Mouse (Mus musculus) T-cell, adult 2 months (primary cell): Measurements from ENCODE around the gene Olfr675.
"Not testable (repeated sequence)": the region's sequence is repeated elsewhere in the genome, so short reads cannot be mapped to it uniquely, and the experiment has no call there.

Source experiments
- DNase-seq: peaks from one replicate; pipeline ENCODE4 v3.0.0; 2022; ENCODE audit warnings: low spot score

Olfr675 gene

DNA sequence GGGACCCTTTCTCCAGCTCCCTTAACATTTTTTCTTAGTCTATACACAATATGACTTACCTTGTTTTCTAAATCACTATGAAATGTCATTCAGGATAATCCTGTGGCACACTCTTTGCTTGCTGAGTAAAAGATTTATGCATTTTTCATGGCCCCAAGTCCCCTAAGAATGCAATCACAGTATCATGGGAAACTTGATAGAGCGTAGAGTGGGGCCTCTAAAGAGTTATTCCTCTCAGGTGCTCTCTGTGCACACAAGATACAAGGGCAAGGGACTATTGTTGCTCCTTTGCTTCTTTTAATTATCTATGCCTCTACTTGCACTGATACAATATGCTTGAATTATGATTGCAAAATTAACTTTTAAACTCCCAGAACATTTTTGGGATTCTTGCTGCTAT lies at the start of gene Olfr675:
TSS of gene Olfr675 (minus strand) at position 101 of the 400 bp plus-strand sequence.
- DNase-seq = no peak

DNA sequence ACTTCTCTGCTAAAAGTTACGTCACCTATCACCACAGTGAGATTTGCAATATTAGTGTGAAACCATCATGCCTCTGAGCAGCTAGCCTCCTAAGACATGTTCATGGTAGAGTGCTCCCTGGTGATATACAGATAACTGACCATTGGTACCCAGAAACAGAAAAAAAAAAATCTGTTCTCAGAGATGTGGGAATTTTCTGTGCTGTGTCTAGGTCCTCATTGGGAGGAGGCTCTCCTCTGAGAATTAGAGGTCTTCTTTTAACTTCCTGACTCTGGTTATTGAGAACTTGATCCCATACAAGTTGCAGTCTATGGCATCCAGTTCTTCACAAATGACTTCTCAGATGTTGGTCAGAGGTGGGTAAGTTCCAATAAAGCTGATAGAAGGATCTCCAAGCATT lies 35.9 kb upstream of the Olfr675 start, which contains the start of gene Olfr678:
TSS of gene Olfr678 (plus strand) at position 301 of the 400 bp plus-strand sequence.
- no peak for DNase-seq

- no peak for DNase-seq
These were observed 30.7 kb upstream of the Olfr675 start for GRCm38 (mm10) chr7:105058951-105059350.

DNA sequence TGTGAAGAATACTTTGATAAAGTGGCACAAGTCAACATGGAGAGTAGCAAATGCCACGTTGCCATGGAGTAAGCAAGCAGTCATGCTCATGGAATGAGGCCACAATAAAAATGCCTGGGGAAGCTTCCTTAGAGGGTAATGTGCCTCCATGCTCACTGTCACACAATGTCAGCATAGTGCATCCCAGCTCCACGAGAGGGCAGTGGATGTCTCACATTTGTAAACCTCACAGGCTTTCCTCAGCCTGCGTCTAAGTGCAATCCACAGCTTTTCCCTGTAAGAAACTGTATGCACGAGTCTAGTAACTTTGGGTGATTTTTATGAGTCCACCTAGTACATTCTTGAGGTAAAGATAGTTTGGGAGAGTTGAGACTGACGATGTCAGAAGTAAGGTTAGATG lies 5.6 kb upstream of the Olfr675 start:
- not testable (repeated sequence) for DNase-seq

- DNase-seq = no peak
These were observed 4.1 kb upstream of the Olfr675 start, which contains the start of gene Olfr676 for GRCm38 (mm10) chr7:105032398-105032797. TSS of gene Olfr676 (plus strand) at chr7:105032698.

- no peak for DNase-seq
These were observed 5.7 kb downstream of the Olfr675 start for GRCm38 (mm10) chr7:105022530-105022929.

DNA sequence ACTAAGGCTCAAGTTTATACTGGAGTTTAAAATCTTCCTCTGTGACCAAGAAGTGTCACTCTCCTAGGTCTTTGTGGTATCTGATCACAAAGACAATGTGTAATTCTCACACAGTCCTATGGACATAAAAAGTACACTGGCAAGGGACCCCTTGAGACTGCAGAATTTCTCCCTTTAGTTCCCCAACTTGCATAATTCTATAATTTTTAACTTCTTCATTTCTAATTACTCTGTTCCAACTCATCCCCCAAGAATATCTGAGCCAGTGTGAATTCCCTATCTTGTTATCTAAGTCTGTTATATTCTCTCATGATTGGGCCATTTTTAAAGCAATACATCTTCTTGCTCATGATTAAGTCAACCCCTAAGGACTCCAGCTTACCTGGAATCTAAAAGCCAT lies 26.3 kb downstream of the Olfr675 start, which contains the start of gene Olfr672:
TSS of gene Olfr672 (minus strand) at position 101 of the 400 bp plus-strand sequence.
- no peak for DNase-seq

DNA sequence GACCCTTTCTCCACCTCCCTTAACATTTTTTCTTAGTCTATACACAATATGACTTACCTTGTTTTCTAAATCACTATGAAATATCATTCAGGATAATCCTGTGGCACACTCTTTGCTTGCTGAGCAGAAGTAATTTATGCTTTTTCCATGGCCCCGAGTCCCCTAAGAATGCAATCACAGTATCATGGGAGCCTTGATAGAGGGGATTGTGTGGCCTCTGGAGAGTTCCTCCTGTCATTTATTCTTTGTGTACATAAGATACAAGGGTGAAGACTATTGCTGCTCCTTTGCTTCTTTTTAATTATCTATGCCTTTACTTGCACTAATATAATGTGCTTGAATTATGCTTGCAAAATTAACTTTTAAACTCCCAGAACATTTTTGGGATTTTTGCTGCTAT lies 49.2 kb downstream of the Olfr675 start, which contains the start of gene Olfr671:
TSS of gene Olfr671 (minus strand) at position 101 of the 400 bp plus-strand sequence.
- no peak for DNase-seq

DNA sequence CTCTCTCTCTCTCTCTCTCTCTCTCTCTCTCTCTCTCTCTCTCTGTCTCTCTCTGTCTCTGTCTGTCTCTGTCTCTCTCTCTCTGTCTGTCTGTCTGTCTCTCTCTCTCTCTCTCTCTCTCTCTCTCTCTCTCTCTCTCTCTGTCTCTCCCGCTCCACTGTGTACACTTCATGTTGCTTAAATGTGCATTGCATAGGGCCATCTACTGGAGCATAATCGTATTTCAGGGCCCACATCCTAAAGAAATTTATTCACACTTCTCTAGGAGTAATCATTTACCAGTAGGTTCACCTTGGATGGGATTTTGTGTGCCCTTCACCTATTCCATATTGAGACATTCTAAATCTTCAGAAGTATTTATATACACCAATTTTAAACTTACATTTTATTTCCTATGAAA lies 55.8 kb downstream of the Olfr675 start:
- DNase-seq = not testable (repeated sequence)
